Mouse (Mus musculus) myocyte (in vitro differentiated cells): ENCODE data around the gene Napsa.

ENCODE experiments used
- MAX ChIP-seq: IDR thresholded peaks from one replicate; pipeline ENCODE4 v1.6.1; 2011; ENCODE audit warnings: low read depth, mild to moderate bottlenecking, control low read depth
- POLR2A ChIP-seq: IDR thresholded peaks from one replicate; pipeline ENCODE4 v1.6.1; 2011; ENCODE audit warnings: low read depth, mild to moderate bottlenecking, control low read depth, moderate library complexity; ENCODE audit not compliant: insufficient read length

GRCm38 (mm10) chr7:44530507-44530906, 41.7 kb upstream of the Napsa start:
- TF ChIP-seq POLR2A, result no peak
- no peak for TF ChIP-seq MAX
